ENCODE assay signal across 14 mouse cellular contexts in genomic region chr1:89602879-89603278, GRCm38 (mm10).
DNase-seq lines count a peak whose midpoint lies in the region; ATAC-seq lines count a peak whose summit lies in the region.
"Had no signal": no experiment of that assay in that cellular context is flagged by ENCODE, and none has a peak within 500 bp of the region (broad histone marks: within the 10 kb centered on the region; RNA-seq: fewer than 3 reads in every experiment).

No protein-coding gene starts in this region.

- ATAC-seq in heart, embryonic 12.5 days (ENCODE audit: insufficient number of reproducible peaks, low FRiP score) = no peak
- peak; percentile 83 for ATAC-seq in megakaryocyte progenitor cell, adult 5-6 weeks (replicated peaks; ENCODE audit: poor library complexity)
- ATAC-seq in midbrain, embryonic 16.5 days = no peak
- ATAC-seq: intestine, postnatal 0 days had no signal

- no peaks in the 10 kb centered on the region for H3K9me3 ChIP-seq in heart, embryonic 12.5 days (replicated peaks)
- no peaks in the 10 kb centered on the region for H3K9me3 ChIP-seq in midbrain, embryonic 16.5 days (replicated peaks; ENCODE audit: control insufficient read depth, low read length, poor library complexity, severe bottlenecking)
- H3K9me3 ChIP-seq: embryonic facial prominence, embryonic 13.5 days; liver, embryonic 13.5 days; midbrain, embryonic 10.5 days had no signal

- WGBS in heart, embryonic 12.5 days = 36% methylated on average over 7 of the region's 7 CpGs
- 46% methylated on average over 7 of the region's 7 CpGs for WGBS in midbrain, embryonic 16.5 days

- H3K36me3 ChIP-seq in heart, embryonic 12.5 days = no peaks in the 10 kb centered on the region
- 0 out of 2 replicates have a peak, but pooled peaks cover 4% of the 10 kb centered on the region for H3K36me3 ChIP-seq in midbrain, embryonic 16.5 days (ENCODE audit: control insufficient read depth, insufficient read depth, low read length)
- H3K36me3 ChIP-seq: liver, embryonic 13.5 days had no signal

- no peak overlapping the region for H3K4me3 ChIP-seq in heart, embryonic 12.5 days
- H3K4me3 ChIP-seq in midbrain, embryonic 16.5 days (ENCODE audit: low read depth, low read length) = no peak overlapping the region
- H3K4me3 ChIP-seq: embryonic facial prominence, embryonic 13.5 days; liver, embryonic 13.5 days; midbrain, embryonic 10.5 days had no signal

- 0 out of 2 replicates have a peak overlapping the region, but pooled peaks have one; percentile 2 for H3K4me2 ChIP-seq in heart, embryonic 12.5 days
- H3K4me2 ChIP-seq in midbrain, embryonic 16.5 days (ENCODE audit: low read length) = no peak overlapping the region
- H3K4me2 ChIP-seq: embryonic facial prominence, embryonic 13.5 days; liver, embryonic 13.5 days had no signal

- H3K9ac ChIP-seq in heart, embryonic 12.5 days = 0 out of 2 replicates have a peak overlapping the region, but pooled peaks have one; percentile 40
- H3K9ac ChIP-seq in midbrain, embryonic 16.5 days (ENCODE audit: low read depth, low read length) = no peak overlapping the region; the same call in 1 of the 2 replicates
- H3K9ac ChIP-seq: embryonic facial prominence, embryonic 13.5 days; liver, embryonic 13.5 days had no signal

- 0 out of 2 replicates have a peak overlapping the region, but pooled peaks have one; percentile 8 for H3K27ac ChIP-seq in heart, embryonic 12.5 days (ENCODE audit: poor library complexity, severe bottlenecking)
- no peak overlapping the region for H3K27ac ChIP-seq in midbrain, embryonic 16.5 days (ENCODE audit: low read length)
- H3K27ac ChIP-seq: embryonic facial prominence, embryonic 13.5 days; liver, embryonic 13.5 days; midbrain, embryonic 10.5 days had no signal

- H3K27me3 ChIP-seq in heart, embryonic 12.5 days (replicated peaks) = no peaks in the 10 kb centered on the region
- H3K27me3 ChIP-seq in midbrain, embryonic 16.5 days (ENCODE audit: control insufficient read depth, insufficient read depth, low read depth, low read length) = no peaks in the 10 kb centered on the region
- H3K27me3 ChIP-seq: embryonic facial prominence, embryonic 13.5 days; liver, embryonic 13.5 days had no signal

- no peak for DNase-seq in heart, postnatal 4 days
- peak; percentile 7 to 27 for DNase-seq in spleen, postnatal 36 days (ENCODE audit: low spot score in 2 of 2)
- no peak for DNase-seq in spleen, postnatal 10 days (ENCODE audit: low spot score in 2 of 2)
- no peak for DNase-seq in cerebellum, adult 8-10 months
- no peak for DNase-seq in spleen, postnatal 4 days (ENCODE audit: low spot score in 2 of 2)
- DNase-seq: cerebellum, adult 11 months; gastrocnemius, postnatal 10 days; liver, embryonic 13.5 days had no signal

- H3K4me1 ChIP-seq in heart, embryonic 12.5 days (replicated peaks) = peaks cover 58% of the 10 kb centered on the region
- H3K4me1 ChIP-seq in midbrain, embryonic 16.5 days (ENCODE audit: control insufficient read depth, insufficient read depth, low read length) = peaks cover 54% of the 10 kb centered on the region

Comparison
In these comparisons a context has a peak if more than half of its experiments do, and no peak if none do; other contexts are left out.
1. DNase-seq: peak in spleen, postnatal 36 days (2 of 2); none in heart, postnatal 4 days (single experiment), spleen, postnatal 10 days (0 of 2), cerebellum, adult 8-10 months (single experiment) and spleen, postnatal 4 days (0 of 2).